Mouse (Mus musculus) lung, adult 2 months (tissue): ENCODE measurements around the gene Snx30. TPM values are rescaled to one million over a fixed set of nuclear protein-coding genes. Genes with fewer than 3 reads are reported as not detected.

Experiments used
- DNase-seq: peaks from one replicate; pipeline ENCODE4 v3.0.0; 2022
- H3K4me1 ChIP-seq: fragments of 200-500 bp; 2 replicates; pipeline ENCODE4 v1.6.1; 2011; ENCODE audit warnings: low read length; ENCODE audit not compliant: control insufficient read depth, insufficient read depth
- H3K4me3 ChIP-seq: fragments of 200-500 bp; replicated peaks from 2 replicates; pipeline ENCODE3; 2011; ENCODE audit warnings: low read depth, mild to moderate bottlenecking, control low read depth, low read length; ENCODE audit errors: extremely low read depth
- CTCF ChIP-seq: fragments of 200-500 bp; IDR thresholded peaks from 2 replicates; pipeline ENCODE4 v1.5.1; 2011; ENCODE audit warnings: mild to moderate bottlenecking, low read length, control low read depth; ENCODE audit not compliant: insufficient read depth
- POLR2A ChIP-seq: fragments of 200-500 bp; IDR thresholded peaks from 2 replicates; pipeline ENCODE4 v1.6.1; 2011; ENCODE audit warnings: low read depth, mild to moderate bottlenecking, control low read depth, low read length, borderline replicate concordance; ENCODE audit errors: extremely low read depth
- WGBS: fragments of 180-500 bp; shearing (Covaris S2); methylation state at CpG from one replicate; pipeline ENCODE4 v1.1.7; 2018; 5-methylcytosine and 5-hydroxymethylcytosine counted together
- polyA plus RNA-seq: library from polyadenylated mRNA; depleted of rRNA; stranded (reverse); fragments of >200 nt; gene quantifications from 2 replicates; pipeline ENCODE4 v1.2.3, GENCODE M21; 2012; rRNA removed

Gene Snx30
- polyA plus RNA-seq, 1 experiment = 7.0 TPM

GRCm38 (mm10) chr4:59914608-59915403, 109.2 kb downstream of the Snx30 start, which contains the start of gene Slc46a2:
Gene Slc46a2, minus strand, starts transcription at chr4:59915056.
- 17% methylated on average over 22 of the region's 22 CpGs for WGBS
- DNase-seq = no peak
- Histone ChIP-seq H3K4me1 (no peaks in the 10 kb centered on the region), H3K4me3 (no peak within 1 kb of the TSS)
- TF ChIP-seq CTCF (no peak), POLR2A (no peak)

- TF ChIP-seq CTCF (no peak), POLR2A (no peak)
- H3K4me1 ChIP-seq = no peaks in the 10 kb centered on the region
- no peak for DNase-seq
- WGBS = 73% methylated on average over 3 of the region's 3 CpGs
- H3K4me3 ChIP-seq = no peak overlapping the region
Measured at GRCm38 (mm10) chr4:59917966-59918365, 112.3 kb downstream of the Snx30 start.

GRCm38 (mm10) chr4:59925082-59925481, 119.4 kb downstream of the Snx30 start:
- TF ChIP-seq CTCF (no peak), POLR2A (no peak)

GRCm38 (mm10) chr4:59927666-59928065, 122.0 kb downstream of the Snx30 start:
- 80% methylated on average over 3 of the region's 3 CpGs for WGBS
- no peak overlapping the region for H3K4me3 ChIP-seq
- no peak for TF ChIP-seq CTCF
- no peak for TF ChIP-seq POLR2A
- DNase-seq = no peak
- no peaks in the 10 kb centered on the region for H3K4me1 ChIP-seq

More at GRCm38 (mm10) chr4:59925082-59925481, 119.4 kb downstream of the Snx30 start:
- no peak for DNase-seq
- WGBS = 69% methylated on average over 9 of the region's 9 CpGs
- no peak overlapping the region for H3K4me3 ChIP-seq
- H3K4me1 ChIP-seq = no peaks in the 10 kb centered on the region

- Histone ChIP-seq H3K4me3 (no peak overlapping the region), H3K4me1 (no peaks in the 10 kb centered on the region)
- peak; percentile 54 for DNase-seq
- WGBS = 9% methylated on average over 6 of the region's 6 CpGs
- TF ChIP-seq POLR2A = no peak
- TF ChIP-seq CTCF = peak; percentile 64
Measured at GRCm38 (mm10) chr4:59928347-59928746, 122.7 kb downstream of the Snx30 start.

GRCm38 (mm10) chr4:59932505-59933281, 127.1 kb downstream of the Snx30 start:
- no peak overlapping the region for H3K4me3 ChIP-seq
- TF ChIP-seq CTCF (0 out of 2 replicates have a peak, but pooled peaks have one; percentile 5), POLR2A (no peak)
- no peaks in the 10 kb centered on the region for H3K4me1 ChIP-seq
- WGBS = 57% methylated on average over 6 of the region's 6 CpGs
- no peak for DNase-seq

GRCm38 (mm10) chr4:59937543-59937942, 131.9 kb downstream of the Snx30 start:
- no peak for TF ChIP-seq CTCF
- no peak for TF ChIP-seq POLR2A
- H3K4me3 ChIP-seq = no peak overlapping the region
- no peak for DNase-seq
- H3K4me1 ChIP-seq = no peaks in the 10 kb centered on the region
- WGBS = 54% methylated on average over 2 of the region's 2 CpGs

Other genes with a start within 250 kb of the Snx30 start
- gene Hsdl2, start 224.3 kb upstream of the Snx30 start, polyA plus RNA-seq = 7.5 and 16.1 TPM in 2 replicates
- 6.8 and 8.3 TPM in 2 replicates for gene E130308A19Rik, start 179.6 kb upstream of the Snx30 start, polyA plus RNA-seq
- 6.8 and 8.9 TPM in 2 replicates for gene Inip, start 4.3 kb upstream of the Snx30 start, polyA plus RNA-seq
- 2.5 TPM in 1 of 2 replicates, not detected in the other for gene Slc46a2, start 109.2 kb downstream of the Snx30 start, polyA plus RNA-seq
- gene Mup4, start 154.9 kb downstream of the Snx30 start, polyA plus RNA-seq = not detected in 2 replicates
- not detected in 2 replicates for gene Mup6, start 158.5 kb downstream of the Snx30 start, polyA plus RNA-seq